Mouse (Mus musculus): ENCODE results near the gene Rps26. TPM values are rescaled to one million over a fixed set of nuclear protein-coding genes. Genes with fewer than 3 reads are reported as not detected.

Gene Rps26
- total RNA-seq, 2 experiments from 2014 or later: 211 to 235 TPM

DNA sequence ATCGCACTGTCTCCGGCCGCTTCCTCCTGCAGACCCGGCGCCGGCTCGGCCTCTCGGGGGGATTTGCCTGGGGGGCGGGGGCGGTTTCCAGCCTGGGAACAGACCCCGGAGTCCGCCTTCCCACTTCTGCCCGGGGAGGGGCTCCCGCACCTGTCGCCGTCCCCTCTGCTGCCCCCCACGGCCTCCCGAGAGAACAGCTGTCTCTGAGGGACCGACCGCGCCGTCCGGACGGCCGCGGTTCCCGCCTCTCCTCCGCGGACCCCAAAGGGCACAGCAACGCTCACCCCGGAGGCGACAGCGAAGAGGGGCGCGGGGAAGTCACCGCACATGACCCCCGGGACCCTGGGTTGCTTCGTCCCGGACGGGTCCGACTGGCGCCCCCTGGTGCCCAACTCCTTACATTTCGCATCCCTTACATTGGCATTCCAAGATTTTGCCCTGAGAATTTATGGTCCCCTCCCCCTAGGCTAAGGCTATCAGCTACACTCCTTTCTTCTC is 36.3 kb downstream of the Rps26 start:
- Histone ChIP-seq H3K27ac (no peak overlapping the region), H3K4me3 (peak overlapping the region; percentile 52)
- peak; percentile 39 to 42 for DNase-seq (ENCODE audit: extremely low spot score in 1 of 2, low spot score in 2 of 2)
- intact Hi-C loops (cut with DNase I): no loop called here
- peak; percentile 82 for TF ChIP-seq CTCF (IDR thresholded peaks at IDR 0.05)

DNA sequence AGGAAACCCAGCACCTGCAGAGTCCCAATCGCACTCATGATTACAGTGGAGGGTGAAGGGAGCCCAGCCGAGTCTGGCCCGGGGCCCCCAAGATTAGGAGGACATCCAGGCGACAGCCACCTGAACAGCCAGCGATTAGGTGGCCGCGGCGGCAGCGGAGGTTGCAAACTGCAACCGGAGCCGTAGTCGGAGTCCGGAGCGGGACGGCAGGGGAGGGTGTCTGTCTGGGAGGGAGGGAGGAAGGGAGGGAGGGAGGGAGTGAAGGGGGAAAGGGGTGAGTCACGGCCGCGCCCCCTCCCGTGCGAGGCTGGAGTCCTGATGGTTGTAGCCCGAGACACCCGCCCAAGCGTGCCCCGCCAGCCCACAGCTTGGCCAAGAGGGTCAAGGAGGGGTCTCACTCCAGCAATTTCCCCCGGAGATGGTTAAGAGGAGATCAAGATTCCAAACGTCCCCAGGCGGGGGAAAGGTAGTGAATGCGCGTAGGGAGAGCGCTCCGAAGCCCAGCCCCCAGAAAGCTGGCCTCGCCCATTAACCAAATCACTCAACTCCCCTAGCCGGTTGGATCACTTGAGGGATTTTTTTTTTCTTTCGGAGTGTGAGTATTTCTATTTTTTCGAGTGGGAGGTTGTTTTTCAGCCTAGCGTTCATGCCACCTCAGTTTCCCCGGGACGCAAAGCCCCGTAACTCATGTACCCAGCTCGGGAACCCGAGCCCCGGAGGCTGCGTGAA is 36.9 kb downstream of the Rps26 start, which contains the start of gene Erbb3:
Erbb3 (minus strand) TSS at position 189 of the 729 bp plus-strand sequence.
- intact Hi-C loops (cut with DNase I): no loop called here
- H3K27ac ChIP-seq: 0 out of 2 replicates have a peak within 1 kb of the TSS, but pooled peaks have one; percentile 21
- peak within 1 kb of the TSS; percentile 52 for H3K4me3 ChIP-seq
- TF ChIP-seq CTCF (IDR thresholded peaks at IDR 0.05): no peak
- DNase-seq (ENCODE audit: extremely low spot score in 1 of 2, low spot score in 2 of 2): no peak

DNA sequence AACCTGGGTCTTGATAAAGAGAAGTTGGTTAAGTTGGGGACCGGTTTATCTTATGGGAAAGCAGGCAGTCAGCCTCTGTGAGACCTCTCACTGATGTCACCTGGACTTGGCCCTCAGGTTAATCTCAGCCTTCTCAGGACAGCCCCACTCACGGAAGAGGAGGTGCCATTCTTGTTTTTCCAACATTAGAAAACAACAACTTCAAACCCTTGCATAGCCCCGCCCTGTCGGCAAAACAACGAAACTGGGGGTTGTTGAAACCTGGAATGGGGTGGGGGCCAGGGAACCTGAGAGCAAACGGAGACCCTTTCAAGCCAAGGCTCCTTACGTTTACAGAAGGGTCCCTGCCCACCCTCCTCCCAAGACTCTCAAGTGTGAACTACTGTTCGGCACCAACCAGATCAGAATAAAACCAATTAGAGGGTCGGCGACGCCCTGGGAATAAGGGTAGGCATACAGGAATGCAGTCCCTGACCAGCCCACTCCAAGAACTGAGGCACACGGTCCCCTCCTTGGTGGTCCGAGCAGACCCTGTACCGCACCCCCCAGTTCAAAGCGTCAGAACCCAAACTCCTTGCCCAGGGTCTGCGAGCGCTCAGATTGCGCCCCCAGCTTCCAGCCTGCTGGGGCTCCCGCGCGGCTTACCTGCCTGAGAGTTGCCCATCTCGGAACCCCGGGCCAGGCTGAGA is 37.6 kb downstream of the Rps26 start:
- Histone ChIP-seq H3K27ac (0 out of 2 replicates have a peak overlapping the region, but pooled peaks have one; percentile 21), H3K4me3 (peak overlapping the region; percentile 52)
- no peak for DNase-seq (ENCODE audit: extremely low spot score in 1 of 2, low spot score in 2 of 2)
- intact Hi-C loops (cut with DNase I): no loop called here
- TF ChIP-seq CTCF (IDR thresholded peaks at IDR 0.05): no peak

DNA sequence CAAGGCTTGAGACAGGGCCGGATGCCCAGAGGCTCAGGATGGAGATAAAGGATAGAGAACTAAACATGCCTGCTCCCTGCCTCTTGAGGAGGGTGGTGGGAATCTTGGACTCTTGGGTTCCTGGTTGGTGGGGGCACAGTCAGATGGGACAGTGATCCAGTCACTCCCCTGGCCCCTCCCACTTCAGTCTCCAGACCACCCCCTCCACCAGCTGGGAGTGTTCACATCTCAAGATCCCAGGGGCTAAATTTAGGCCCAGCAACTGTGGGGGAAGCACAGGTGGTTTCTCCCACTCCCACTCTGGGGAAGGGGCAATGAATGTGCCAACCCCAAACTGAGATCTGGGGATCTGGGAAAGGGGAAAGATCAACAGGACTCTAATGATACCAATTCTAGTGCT is 38.4 kb downstream of the Rps26 start:
- H3K4me3 ChIP-seq: no peak overlapping the region
- no peak for DNase-seq (ENCODE audit: extremely low spot score in 1 of 2, low spot score in 2 of 2)
- TF ChIP-seq CTCF (IDR thresholded peaks at IDR 0.05): no peak
- intact Hi-C loops (cut with DNase I): no loop called here
- peak overlapping the region; percentile 47; the same call in 1 of the 2 replicates for H3K27ac ChIP-seq

DNA sequence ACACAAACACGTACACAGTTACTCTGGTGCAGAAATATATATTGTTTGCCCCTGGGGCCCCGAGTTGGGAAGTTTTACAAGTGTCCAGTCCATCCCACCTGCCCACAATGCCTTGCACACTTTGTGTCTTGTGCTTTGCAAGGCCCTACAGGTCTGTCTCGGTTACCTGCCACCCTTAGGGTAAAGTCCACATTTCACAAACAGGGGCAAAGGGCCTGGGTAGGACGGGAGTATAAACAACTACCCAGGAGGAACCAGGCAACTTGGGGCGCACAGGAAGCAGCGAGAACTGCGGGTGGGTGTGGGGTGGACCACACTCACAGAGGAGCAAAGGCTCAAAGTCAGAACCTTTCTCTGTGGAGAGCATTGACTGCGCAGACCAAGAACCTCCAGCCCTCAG is 38.9 kb downstream of the Rps26 start:
- Histone ChIP-seq H3K27ac (peak overlapping the region; percentile 47; the same call in 1 of the 2 replicates), H3K4me3 (peak overlapping the region; percentile 4; the same call in 1 of the 2 replicates)
- no peak for DNase-seq (ENCODE audit: extremely low spot score in 1 of 2, low spot score in 2 of 2)
- intact Hi-C loops (cut with DNase I): no loop called here
- TF ChIP-seq CTCF (IDR thresholded peaks at IDR 0.05): no peak

DNA sequence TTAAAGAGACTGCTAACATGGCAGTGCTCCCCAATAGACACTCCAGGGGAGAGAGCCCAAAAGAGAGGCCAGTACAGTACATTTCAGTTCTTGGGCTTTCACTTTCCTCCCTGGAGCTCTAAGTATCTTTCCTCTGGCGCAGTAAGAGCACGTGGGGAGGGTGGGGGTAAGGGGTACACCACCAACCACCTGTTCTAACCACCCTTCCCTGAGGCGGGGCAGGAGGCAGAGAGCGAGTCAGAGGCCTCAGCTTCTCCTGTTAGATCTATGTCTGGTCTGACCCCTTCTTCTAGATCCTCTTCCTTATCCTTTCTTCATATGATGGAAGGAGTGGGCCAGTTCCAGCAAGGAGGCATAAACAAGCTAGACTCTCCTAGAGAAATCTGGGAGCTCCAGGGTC is 39.4 kb downstream of the Rps26 start:
- Histone ChIP-seq H3K4me3 (no peak overlapping the region; the same call in 1 of the 2 replicates), H3K27ac (peak overlapping the region; percentile 47; the same call in 1 of the 2 replicates)
- no peak for TF ChIP-seq CTCF (IDR thresholded peaks at IDR 0.05)

DNA sequence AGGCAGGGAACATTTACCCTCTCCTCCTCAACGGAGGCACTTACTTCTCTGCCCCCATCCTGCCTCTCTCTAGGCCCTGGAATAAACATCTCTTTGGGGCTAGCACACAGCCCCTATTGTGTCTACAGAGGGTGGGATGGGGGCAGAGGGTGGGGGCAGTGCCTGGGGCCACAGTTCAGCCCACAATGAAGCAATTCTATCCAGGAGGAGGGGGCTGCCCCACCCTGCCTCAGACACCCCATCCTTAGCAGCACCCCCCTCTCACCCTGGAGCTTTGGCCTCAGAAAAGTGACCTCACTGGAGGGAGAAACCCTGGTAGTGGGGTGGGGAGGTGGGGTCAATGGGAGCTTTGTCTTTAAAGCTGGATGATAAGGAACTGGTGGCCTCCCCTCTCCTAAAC is 40.0 kb downstream of the Rps26 start:
- Histone ChIP-seq H3K4me3 (no peak overlapping the region), H3K27ac (peak overlapping the region; percentile 53; the same call in 1 of the 2 replicates)
- intact Hi-C loops (cut with DNase I): no loop called here
- no peak for TF ChIP-seq CTCF (IDR thresholded peaks at IDR 0.05)
- no peak for DNase-seq (ENCODE audit: extremely low spot score in 1 of 2, low spot score in 2 of 2)

More for the DNA sequence above, 39.4 kb downstream of the Rps26 start:
- DNase-seq (ENCODE audit: extremely low spot score in 1 of 2, low spot score in 2 of 2): no peak
- intact Hi-C loops (cut with DNase I): no loop called here

DNA sequence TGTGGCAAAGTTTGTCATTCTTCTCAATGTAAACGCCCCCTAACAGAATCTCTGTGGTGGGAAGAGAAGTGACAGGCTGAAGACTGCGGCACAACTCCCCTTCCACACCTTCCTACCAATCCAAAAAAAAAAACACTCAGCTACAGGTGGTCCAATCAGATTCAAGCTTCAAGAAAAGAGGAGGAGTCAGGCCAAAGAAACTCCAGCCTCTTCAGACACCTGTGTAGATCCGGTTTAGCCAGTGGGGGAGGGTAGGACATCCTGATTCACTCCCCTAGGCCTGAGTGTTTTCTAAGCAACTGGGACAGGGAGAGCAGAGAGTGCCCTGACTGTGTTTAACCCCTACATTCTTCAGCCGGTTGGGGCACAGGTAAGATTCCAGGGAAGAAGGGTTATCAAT is 42.2 kb downstream of the Rps26 start:
- TF ChIP-seq CTCF (IDR thresholded peaks at IDR 0.05): no peak
- no peak overlapping the region for H3K27ac ChIP-seq
- no peak overlapping the region for H3K4me3 ChIP-seq
- intact Hi-C loops (cut with DNase I): loop anchor here (2.0 kb wide), 1 partner anchor 18 kb away; no protein-coding TSS in a partner anchor
- no peak for DNase-seq (ENCODE audit: extremely low spot score in 1 of 2, low spot score in 2 of 2)

DNA sequence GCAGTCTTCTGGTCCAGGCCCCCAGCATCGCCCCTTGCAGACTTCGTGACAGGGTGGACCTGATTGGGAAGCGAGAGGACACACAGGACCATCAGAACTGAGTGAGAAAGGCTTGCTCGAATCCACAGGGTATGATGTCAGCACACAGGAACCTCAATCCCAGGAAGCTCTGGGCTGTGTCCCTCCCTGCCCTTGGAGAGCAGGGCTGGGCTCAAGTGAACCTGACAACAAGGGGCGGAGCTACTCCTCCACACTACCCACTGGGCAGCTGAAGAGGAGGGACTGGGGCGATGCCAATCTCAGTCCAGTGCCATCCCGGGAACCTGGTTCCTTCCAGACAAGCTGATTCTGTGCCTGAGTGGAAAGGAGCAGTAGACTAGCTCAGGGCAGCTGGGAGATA is 42.9 kb downstream of the Rps26 start:
- peak in 1 of 2 experiments; percentile 33 for DNase-seq (ENCODE audit: extremely low spot score in 1 of 2, low spot score in 2 of 2)
- Histone ChIP-seq H3K4me3 (no peak overlapping the region), H3K27ac (no peak overlapping the region)
- TF ChIP-seq CTCF (IDR thresholded peaks at IDR 0.05): no peak
- intact Hi-C loops (cut with DNase I): loop anchor here (2.0 kb wide), 1 partner anchor 17 kb away; no protein-coding TSS in a partner anchor

DNA sequence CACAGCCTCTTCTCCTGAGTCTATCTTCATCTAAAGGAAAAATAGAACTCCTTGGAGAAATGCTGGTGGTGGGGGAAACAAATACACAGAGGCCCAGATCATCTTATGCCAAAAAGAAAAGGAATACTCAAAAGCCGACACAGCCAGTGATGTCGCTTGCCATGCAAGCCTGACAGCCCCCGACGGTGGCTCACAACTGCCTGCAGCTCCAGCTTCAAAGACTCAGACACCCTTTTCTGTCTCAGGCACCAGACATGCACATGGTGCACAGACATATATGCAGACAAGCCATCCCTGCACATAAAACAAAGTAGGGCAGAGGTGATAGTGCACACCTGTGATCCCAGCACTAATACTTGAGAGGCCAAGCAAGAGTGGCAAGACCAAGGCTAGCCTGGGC is 46.8 kb downstream of the Rps26 start:
- Histone ChIP-seq H3K27ac (no peak overlapping the region), H3K4me3 (no peak overlapping the region)
- DNase-seq (ENCODE audit: extremely low spot score in 1 of 2, low spot score in 2 of 2): no peak
- TF ChIP-seq CTCF (IDR thresholded peaks at IDR 0.05): no peak
- intact Hi-C loops (cut with DNase I): no loop called here

DNA sequence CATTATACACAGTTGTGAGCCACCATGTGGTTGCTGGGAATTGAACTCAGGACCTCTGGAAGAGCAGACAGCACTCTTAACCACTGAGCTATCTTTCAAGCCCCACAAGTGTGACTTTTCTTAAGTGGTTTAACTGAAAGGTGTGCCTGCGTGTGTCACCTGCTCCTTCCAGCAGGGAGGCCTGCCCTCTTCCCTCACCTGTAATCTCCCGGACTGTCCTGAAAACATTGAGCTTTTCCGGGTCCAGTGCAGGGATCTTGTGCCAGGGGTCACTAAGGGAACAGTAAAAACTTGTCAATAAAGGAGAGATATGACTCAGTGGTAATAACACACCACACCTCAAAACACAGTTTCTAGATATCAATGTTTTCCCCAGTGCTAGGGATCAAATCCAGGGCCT is 47.2 kb downstream of the Rps26 start:
- TF ChIP-seq CTCF (IDR thresholded peaks at IDR 0.05): no peak
- intact Hi-C loops (cut with DNase I): no loop called here
- Histone ChIP-seq H3K27ac (no peak overlapping the region), H3K4me3 (no peak overlapping the region)
- no peak for DNase-seq (ENCODE audit: extremely low spot score in 1 of 2, low spot score in 2 of 2)

DNA sequence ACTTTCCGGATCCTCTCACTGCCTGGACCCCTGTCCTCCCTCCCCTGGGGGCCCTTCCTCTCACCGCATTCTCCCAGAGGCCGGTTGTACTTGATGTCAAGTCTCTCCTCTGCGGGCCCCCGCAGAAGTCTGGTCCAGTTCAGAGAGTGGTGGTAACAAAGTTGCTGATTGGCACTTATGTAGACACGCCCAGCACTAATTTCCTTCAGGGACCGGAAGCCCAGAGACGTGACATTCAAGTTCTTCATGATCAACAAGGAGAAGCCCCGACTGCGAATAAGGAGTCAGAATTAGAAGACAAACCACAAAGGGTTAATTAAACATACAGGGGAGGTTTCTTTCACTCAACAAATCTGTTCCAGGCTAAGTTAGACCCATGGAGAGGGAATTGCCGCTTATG is 48.2 kb downstream of the Rps26 start:
- no peak for DNase-seq (ENCODE audit: extremely low spot score in 1 of 2, low spot score in 2 of 2)

More for the DNA sequence above, 48.2 kb downstream of the Rps26 start:
- Histone ChIP-seq H3K27ac (no peak overlapping the region), H3K4me3 (no peak overlapping the region)
- TF ChIP-seq CTCF (IDR thresholded peaks at IDR 0.05): no peak
- intact Hi-C loops (cut with DNase I): no loop called here

All from left cerebral cortex, adult 2 months (tissue).